ENCODE assay signal across 24 mouse cellular contexts in the genomic region with DNA sequence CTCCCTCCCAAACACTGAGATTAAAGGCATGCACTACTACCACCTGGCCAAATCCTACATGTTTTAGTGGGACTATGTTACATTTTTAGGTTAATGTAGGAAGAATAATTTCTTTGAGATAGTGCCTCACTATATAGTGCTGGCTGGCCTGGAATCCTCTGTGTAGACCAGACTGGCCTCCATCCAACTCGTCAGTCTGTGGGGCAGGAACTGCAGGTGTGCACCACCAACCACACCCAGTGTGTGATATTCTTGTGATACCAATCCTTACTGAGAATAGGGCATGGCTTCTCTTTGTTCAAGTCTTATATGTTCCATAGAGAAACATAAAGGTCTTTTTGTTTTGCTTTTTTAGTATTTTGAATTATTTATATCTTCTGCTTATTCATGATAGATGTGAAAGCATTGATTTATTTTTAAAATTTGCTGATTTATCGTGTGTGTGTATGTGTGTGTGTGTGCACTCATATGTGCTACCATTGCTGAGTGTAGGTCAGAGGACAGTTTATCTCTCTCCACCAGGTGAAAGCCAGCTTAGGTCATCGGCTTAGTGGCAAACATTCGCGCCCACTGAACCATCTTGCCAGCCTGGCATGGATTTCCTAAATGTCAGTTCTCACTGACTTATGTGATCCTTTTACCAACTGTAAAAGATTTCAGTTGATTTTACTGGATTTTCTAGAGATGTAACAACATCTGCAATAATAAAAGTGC.
"Had no signal": no experiment of that assay in that cellular context is flagged by ENCODE, and none has a peak within 500 bp of the region (broad histone marks: within the 10 kb centered on the region; RNA-seq: fewer than 3 reads in every experiment).

No protein-coding gene starts in this region.

- H3K36me3 ChIP-seq: liver, embryonic 13.5 days; liver, embryonic 15.5 days; lung, embryonic 15.5 days; midbrain, embryonic 10.5 days; neural tube, embryonic 13.5 days; neural tube, embryonic 15.5 days had no signal

- H3K27ac ChIP-seq: liver, embryonic 13.5 days; liver, embryonic 15.5 days; lung, embryonic 15.5 days; macrophage; midbrain, embryonic 10.5 days; neural tube, embryonic 13.5 days; neural tube, embryonic 15.5 days had no signal

- H3K9ac ChIP-seq: liver, embryonic 13.5 days; liver, embryonic 15.5 days; liver, postnatal 0 days; lung, embryonic 15.5 days; neural tube, embryonic 13.5 days; neural tube, embryonic 15.5 days had no signal

- H3K27me3 ChIP-seq: liver, embryonic 13.5 days; liver, embryonic 15.5 days; lung, embryonic 15.5 days; megakaryocyte, embryonic 14.5 days; neural tube, embryonic 13.5 days; neural tube, embryonic 15.5 days had no signal

- ATAC-seq: liver, postnatal 0 days; lung, postnatal 0 days; midbrain, embryonic 16.5 days had no signal

- H3K4me2 ChIP-seq: liver, embryonic 13.5 days; liver, embryonic 15.5 days; lung, embryonic 15.5 days; neural tube, embryonic 13.5 days; neural tube, embryonic 15.5 days had no signal

- H3K9me3 ChIP-seq: liver, embryonic 13.5 days; liver, embryonic 15.5 days; lung, embryonic 15.5 days; megakaryocyte, embryonic 14.5 days; midbrain, embryonic 10.5 days; neural tube, embryonic 13.5 days; neural tube, embryonic 15.5 days had no signal

- DNase-seq: liver, embryonic 13.5 days; liver, postnatal 0 days; lung, adult 2 months; lung, postnatal 14 days; lung, postnatal 36 days; midbrain, embryonic 14.5 days; retina, postnatal 1 day; right cerebral cortex, adult 18-20 months; right cerebral cortex, postnatal 25 days; right cerebral cortex, postnatal 4 days; spleen, adult 18-20 months; thymus, adult 2 months; thymus, postnatal 25 days; thymus, postnatal 4 days had no signal

- H3K4me3 ChIP-seq: liver, embryonic 13.5 days; liver, embryonic 15.5 days; lung, embryonic 15.5 days; megakaryocyte, embryonic 14.5 days; midbrain, embryonic 10.5 days; myocyte; neural tube, embryonic 13.5 days; neural tube, embryonic 15.5 days had no signal
